Mouse (Mus musculus): ENCODE results near the gene Teddm2. TPM values are rescaled to one million over a fixed set of nuclear protein-coding genes. Genes with fewer than 3 reads are reported as not detected.
A peak's percentile ranks its signal among the peaks of the same experiment; 100 is the strongest.

Teddm2 gene
- polyA plus RNA-seq, 1 experiment from 2014 or later, result 0.45 TPM

- WGBS, result 98% methylated on average over 10 of the region's 10 CpGs
- Histone ChIP-seq H3K36me3 (ENCODE audit: control insufficient read depth, insufficient read depth, low read length) (peaks cover 29% of the 10 kb centered on the region), H3K9me3 (ENCODE audit: control insufficient read depth, low read length) (no peaks in the 10 kb centered on the region)
Measured at GRCm38 (mm10) chr1:153909213-153909962, 9.4 kb upstream of the Teddm2 start.

DNA sequence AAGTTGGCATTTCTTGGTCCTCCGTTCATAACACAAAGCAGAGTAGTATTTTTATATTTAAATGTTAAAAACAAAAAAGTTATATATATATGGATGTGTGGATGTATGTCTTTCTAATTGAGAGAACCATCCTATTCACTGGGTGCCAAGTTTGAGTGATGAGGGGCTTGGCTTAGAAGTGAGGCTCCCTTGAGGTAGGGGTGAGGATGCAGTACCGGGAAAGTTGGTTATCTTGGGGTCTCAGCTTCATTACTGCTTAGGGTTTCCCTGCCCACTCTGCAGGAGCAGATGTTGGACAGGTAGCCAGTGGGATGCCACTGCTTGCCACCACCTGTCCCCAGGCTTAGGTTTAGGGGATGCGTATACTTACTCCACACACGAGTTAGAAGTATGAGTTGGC, 8.7 kb upstream of the Teddm2 start:
- H3K4me2 ChIP-seq (ENCODE audit: low read depth, low read length, severe bottlenecking), result no peak overlapping the region
- H3K27ac ChIP-seq (ENCODE audit: low read depth, low read length), result no peak overlapping the region
- no peak overlapping the region for H3K9ac ChIP-seq (ENCODE audit: low read length)
- WGBS, result 90% methylated on average over 4 of the region's 4 CpGs
- H3K27me3 ChIP-seq (ENCODE audit: control insufficient read depth, insufficient read depth, low read length), result no peaks in the 10 kb centered on the region
- no peaks in the 10 kb centered on the region for H3K9me3 ChIP-seq (ENCODE audit: control insufficient read depth, low read length)
- peaks cover 35% of the 10 kb centered on the region for H3K36me3 ChIP-seq (ENCODE audit: control insufficient read depth, insufficient read depth, low read length)
- no peak overlapping the region for H3K4me3 ChIP-seq (ENCODE audit: low read depth, low read length)
- H3K4me1 ChIP-seq (replicated peaks; ENCODE audit: control insufficient read depth, insufficient read depth, low read length), result no peaks in the 10 kb centered on the region; the same call in 1 of the 2 replicates
- no peak for ATAC-seq (replicated peaks; ENCODE audit: low FRiP score)
- DNase-seq (ENCODE audit: low spot score), result no peak

More at GRCm38 (mm10) chr1:153909213-153909962, 9.4 kb upstream of the Teddm2 start:
- ATAC-seq (replicated peaks; ENCODE audit: low FRiP score) (no peak), DNase-seq (ENCODE audit: low spot score) (no peak)
- Histone ChIP-seq H3K27ac (ENCODE audit: low read depth, low read length) (no peak overlapping the region), H3K9ac (ENCODE audit: low read length) (no peak overlapping the region), H3K4me1 (replicated peaks; ENCODE audit: control insufficient read depth, insufficient read depth, low read length) (no peaks in the 10 kb centered on the region), H3K27me3 (ENCODE audit: control insufficient read depth, insufficient read depth, low read length) (no peaks in the 10 kb centered on the region), H3K4me2 (ENCODE audit: low read depth, low read length, severe bottlenecking) (no peak overlapping the region), H3K4me3 (ENCODE audit: low read depth, low read length) (no peak overlapping the region)

- H3K4me1 ChIP-seq (replicated peaks; ENCODE audit: control insufficient read depth, insufficient read depth, low read length), result peaks cover 3% of the 10 kb centered on the region; the same call in 1 of the 2 replicates
- 68% methylated on average over 6 of the region's 6 CpGs for WGBS
- H3K9me3 ChIP-seq (ENCODE audit: control insufficient read depth, low read length), result no peaks in the 10 kb centered on the region
- peaks cover 38% of the 10 kb centered on the region for H3K36me3 ChIP-seq (ENCODE audit: control insufficient read depth, insufficient read depth, low read length)
- no peak overlapping the region for H3K4me3 ChIP-seq (ENCODE audit: low read depth, low read length)
- no peak overlapping the region for H3K9ac ChIP-seq (ENCODE audit: low read length)
- no peak overlapping the region for H3K4me2 ChIP-seq (ENCODE audit: low read depth, low read length, severe bottlenecking)
- DNase-seq (ENCODE audit: low spot score), result no peak
- H3K27me3 ChIP-seq (ENCODE audit: control insufficient read depth, insufficient read depth, low read length), result no peaks in the 10 kb centered on the region
- peak; percentile 47; the same call in 1 of the 2 replicates for ATAC-seq (replicated peaks; ENCODE audit: low FRiP score)
- no peak overlapping the region for H3K27ac ChIP-seq (ENCODE audit: low read depth, low read length)
Measured at GRCm38 (mm10) chr1:153908208-153908607, 8.2 kb upstream of the Teddm2 start.

DNA sequence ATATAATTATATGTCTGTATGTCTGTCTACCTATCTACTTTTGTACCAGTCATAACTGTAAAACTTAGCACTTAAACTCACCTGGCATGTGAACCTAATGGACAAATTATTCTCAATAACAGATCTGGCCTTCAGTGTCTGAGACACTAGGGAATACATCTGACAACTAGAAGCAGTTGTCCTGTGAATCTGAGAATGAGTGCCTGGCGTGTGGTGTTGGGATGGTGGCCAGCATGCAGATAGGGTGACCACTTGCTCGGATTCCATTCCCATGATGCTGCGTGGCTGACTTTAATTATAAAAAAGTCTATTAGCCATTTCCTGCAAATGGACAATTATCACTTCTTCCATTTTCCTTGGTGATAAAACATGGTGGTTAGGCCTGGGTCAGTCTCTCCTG, 5.9 kb upstream of the Teddm2 start:
- Histone ChIP-seq H3K9me3 (ENCODE audit: control insufficient read depth, low read length) (no peaks in the 10 kb centered on the region), H3K27ac (ENCODE audit: low read depth, low read length) (no peak overlapping the region), H3K27me3 (ENCODE audit: control insufficient read depth, insufficient read depth, low read length) (no peaks in the 10 kb centered on the region), H3K9ac (ENCODE audit: low read length) (no peak overlapping the region), H3K4me1 (replicated peaks; ENCODE audit: control insufficient read depth, insufficient read depth, low read length) (peaks cover 13% of the 10 kb centered on the region; the same call in 1 of the 2 replicates), H3K4me2 (ENCODE audit: low read depth, low read length, severe bottlenecking) (no peak overlapping the region), H3K36me3 (ENCODE audit: control insufficient read depth, insufficient read depth, low read length) (peaks cover 38% of the 10 kb centered on the region), H3K4me3 (ENCODE audit: low read depth, low read length) (no peak overlapping the region)
- ATAC-seq (replicated peaks; ENCODE audit: low FRiP score) (no peak), DNase-seq (ENCODE audit: low spot score) (no peak)
- WGBS, result 98% methylated on average over 3 of the region's 3 CpGs

DNA sequence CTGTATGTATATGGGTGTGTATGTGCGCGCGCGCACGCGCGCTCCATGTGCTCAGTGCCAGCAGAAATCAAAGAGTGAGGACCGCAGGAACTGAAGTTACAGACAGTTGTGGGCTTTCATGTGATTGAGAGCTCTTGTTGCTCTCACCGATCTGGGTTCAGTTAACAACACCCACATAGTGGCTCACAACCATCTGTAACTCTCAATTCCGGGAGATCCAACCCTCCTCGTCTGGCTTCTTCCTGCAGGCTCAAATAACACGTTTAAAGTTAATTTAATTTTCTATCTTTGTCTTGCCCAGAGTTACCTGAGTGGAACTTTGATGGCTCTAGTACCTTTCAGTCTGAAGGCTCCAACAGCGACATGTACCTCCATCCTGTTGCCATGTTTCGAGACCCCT, 4.2 kb upstream of the Teddm2 start:
- peaks cover 33% of the 10 kb centered on the region for H3K36me3 ChIP-seq (ENCODE audit: control insufficient read depth, insufficient read depth, low read length)
- no peak overlapping the region for H3K4me2 ChIP-seq (ENCODE audit: low read depth, low read length, severe bottlenecking)
- peaks cover 13% of the 10 kb centered on the region; the same call in 1 of the 2 replicates for H3K4me1 ChIP-seq (replicated peaks; ENCODE audit: control insufficient read depth, insufficient read depth, low read length)
- no peak overlapping the region for H3K9ac ChIP-seq (ENCODE audit: low read length)
- ATAC-seq (replicated peaks; ENCODE audit: low FRiP score) (no peak), DNase-seq (ENCODE audit: low spot score) (no peak)
- 96% methylated on average over 14 of the region's 14 CpGs for WGBS
- H3K9me3 ChIP-seq (ENCODE audit: control insufficient read depth, low read length), result no peaks in the 10 kb centered on the region
- no peak overlapping the region for H3K4me3 ChIP-seq (ENCODE audit: low read depth, low read length)
- H3K27ac ChIP-seq (ENCODE audit: low read depth, low read length), result no peak overlapping the region
- H3K27me3 ChIP-seq (ENCODE audit: control insufficient read depth, insufficient read depth, low read length), result no peaks in the 10 kb centered on the region

DNA sequence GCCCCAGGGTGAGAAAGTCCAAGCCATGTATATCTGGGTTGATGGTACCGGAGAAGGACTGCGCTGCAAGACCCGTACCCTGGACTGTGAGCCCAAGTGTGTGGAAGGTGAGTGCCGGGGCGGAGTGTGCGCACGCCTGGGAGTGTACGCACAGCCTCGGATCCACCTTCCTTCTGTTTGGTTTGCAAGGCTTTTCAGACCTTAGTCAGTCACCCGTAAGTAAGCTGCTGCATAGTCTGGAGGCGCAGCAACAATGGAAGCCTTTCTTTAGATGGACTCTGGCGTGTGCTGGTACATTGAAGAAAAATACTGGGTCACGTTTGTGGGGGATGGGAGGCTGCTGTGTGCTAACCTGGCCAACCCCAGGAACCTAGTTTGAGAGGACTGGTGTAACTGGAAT, 3.0 kb upstream of the Teddm2 start:
- ATAC-seq (replicated peaks; ENCODE audit: low FRiP score), result 0 out of 2 replicates have a peak, but pooled peaks have one; percentile 4
- DNase-seq (ENCODE audit: low spot score), result peak; percentile 69
- Histone ChIP-seq H3K27ac (ENCODE audit: low read depth, low read length) (no peak overlapping the region), H3K4me3 (ENCODE audit: low read depth, low read length) (no peak overlapping the region), H3K4me1 (replicated peaks; ENCODE audit: control insufficient read depth, insufficient read depth, low read length) (peaks cover 13% of the 10 kb centered on the region; the same call in 1 of the 2 replicates), H3K27me3 (ENCODE audit: control insufficient read depth, insufficient read depth, low read length) (no peaks in the 10 kb centered on the region), H3K36me3 (ENCODE audit: control insufficient read depth, insufficient read depth, low read length) (peaks cover 30% of the 10 kb centered on the region), H3K9me3 (ENCODE audit: control insufficient read depth, low read length) (no peaks in the 10 kb centered on the region), H3K9ac (ENCODE audit: low read length) (no peak overlapping the region), H3K4me2 (ENCODE audit: low read depth, low read length, severe bottlenecking) (peak overlapping the region; percentile 29; the same call in 1 of the 2 replicates)
- WGBS, result 25% methylated on average over 13 of the region's 13 CpGs

GRCm38 (mm10) chr1:153900860-153901730, 1.1 kb upstream of the Teddm2 start:
- no peaks in the 10 kb centered on the region for H3K27me3 ChIP-seq (ENCODE audit: control insufficient read depth, insufficient read depth, low read length)
- H3K4me2 ChIP-seq (ENCODE audit: low read depth, low read length, severe bottlenecking), result peak overlapping the region; percentile 66
- ATAC-seq (replicated peaks; ENCODE audit: low FRiP score) (no peak), DNase-seq (ENCODE audit: low spot score) (peak; percentile 64)
- H3K4me1 ChIP-seq (replicated peaks; ENCODE audit: control insufficient read depth, insufficient read depth, low read length), result peaks cover 13% of the 10 kb centered on the region; the same call in 1 of the 2 replicates
- peak overlapping the region; percentile 67 for H3K9ac ChIP-seq (ENCODE audit: low read length)
- H3K36me3 ChIP-seq (ENCODE audit: control insufficient read depth, insufficient read depth, low read length), result peaks cover 15% of the 10 kb centered on the region; the same call in 1 of the 2 replicates
- 3% methylated on average over 25 of the region's 25 CpGs for WGBS
- peak overlapping the region; percentile 95 for H3K27ac ChIP-seq (ENCODE audit: low read depth, low read length)
- no peaks in the 10 kb centered on the region for H3K9me3 ChIP-seq (ENCODE audit: control insufficient read depth, low read length)
- H3K4me3 ChIP-seq (ENCODE audit: low read depth, low read length), result peak overlapping the region; percentile 59

DNA sequence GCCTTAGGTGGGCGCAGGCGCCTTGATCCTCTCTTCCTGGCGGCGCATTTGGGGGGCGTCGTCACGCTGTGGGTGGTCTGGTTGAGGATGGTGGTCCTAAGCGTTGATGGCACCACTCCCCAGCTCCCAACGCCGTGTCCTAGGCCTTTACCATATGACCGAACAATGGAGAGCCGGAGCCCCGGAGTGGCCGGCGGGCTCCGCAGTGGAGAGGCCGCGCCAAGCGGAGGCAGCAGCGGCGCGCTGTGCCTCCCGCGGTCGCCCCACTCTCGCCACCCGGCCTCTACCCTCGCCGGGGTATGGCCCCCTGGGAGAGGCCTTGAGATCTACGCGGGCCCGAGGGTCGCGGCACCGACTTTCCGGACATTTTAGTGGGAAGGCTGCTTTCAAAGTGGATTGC, 353 bp upstream of the Teddm2 start:
- ATAC-seq (replicated peaks; ENCODE audit: low FRiP score) (peak; percentile 47), DNase-seq (ENCODE audit: low spot score) (no peak)
- H3K9me3 ChIP-seq (ENCODE audit: control insufficient read depth, low read length), result no peaks in the 10 kb centered on the region
- peak overlapping the region; percentile 95 for H3K27ac ChIP-seq (ENCODE audit: low read depth, low read length)
- H3K4me1 ChIP-seq (replicated peaks; ENCODE audit: control insufficient read depth, insufficient read depth, low read length), result peaks cover 13% of the 10 kb centered on the region; the same call in 1 of the 2 replicates
- H3K9ac ChIP-seq (ENCODE audit: low read length), result peak overlapping the region; percentile 67
- H3K27me3 ChIP-seq (ENCODE audit: control insufficient read depth, insufficient read depth, low read length), result no peaks in the 10 kb centered on the region
- H3K36me3 ChIP-seq (ENCODE audit: control insufficient read depth, insufficient read depth, low read length), result peaks cover 12% of the 10 kb centered on the region; the same call in 1 of the 2 replicates
- H3K4me2 ChIP-seq (ENCODE audit: low read depth, low read length, severe bottlenecking), result peak overlapping the region; percentile 66
- H3K4me3 ChIP-seq (ENCODE audit: low read depth, low read length), result peak overlapping the region; percentile 59
- 0% methylated on average over 32 of the region's 36 CpGs for WGBS

All from forebrain, embryonic 11.5 days (tissue).